ENCODE assay signal across 8 mouse cellular contexts in the genomic region with DNA sequence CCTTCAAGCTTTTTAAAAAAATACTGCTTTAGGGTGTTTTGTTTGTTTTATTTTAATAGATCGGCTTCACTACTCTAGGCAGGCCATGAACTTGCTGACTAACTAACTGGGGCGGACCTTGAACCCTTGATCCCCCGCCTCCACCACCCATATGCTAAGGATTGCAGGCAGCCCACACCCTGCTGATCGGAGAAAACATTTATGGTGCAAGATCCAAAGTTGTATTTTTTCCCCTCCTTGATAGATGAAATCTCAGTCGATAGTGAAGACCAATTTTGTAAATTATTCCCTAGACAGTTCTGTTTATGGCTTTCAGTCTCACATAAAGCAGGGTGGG. TPM values are rescaled to one million over a fixed set of nuclear protein-coding genes. Genes with fewer than 3 reads are reported as not detected.
DNase-seq lines count a peak whose midpoint lies in the region; ATAC-seq and TF ChIP-seq lines count a peak whose summit lies in the region.

No protein-coding gene starts in this region.

- WGBS in heart, embryonic 11.5 days (ENCODE audit: insufficient replicate concordance), result 2% methylated on average over 5 of the region's 5 CpGs
- WGBS in forebrain, embryonic 11.5 days, result 4% methylated on average over 5 of the region's 5 CpGs
- 2% methylated on average over 5 of the region's 5 CpGs for WGBS in midbrain, embryonic 11.5 days

- H3K36me3 ChIP-seq in heart, embryonic 11.5 days (ENCODE audit: control insufficient read depth, insufficient read depth, low read length), result peaks cover 13% of the 10 kb centered on the region
- H3K36me3 ChIP-seq in ES-E14 (ENCODE audit: control insufficient read depth, insufficient read depth, low read length, poor library complexity, severe bottlenecking), result peaks cover 19% of the 10 kb centered on the region
- peaks cover 12% of the 10 kb centered on the region for H3K36me3 ChIP-seq in forebrain, embryonic 11.5 days (ENCODE audit: control insufficient read depth, insufficient read depth, low read length)
- peaks cover 7% of the 10 kb centered on the region for H3K36me3 ChIP-seq in midbrain, embryonic 11.5 days (ENCODE audit: control insufficient read depth, insufficient read depth, low read length)

- H3K4me3 ChIP-seq in heart, embryonic 11.5 days (ENCODE audit: low read depth, low read length), result peak overlapping the region; percentile 88
- peak overlapping the region; percentile 86 to 88 for H3K4me3 ChIP-seq in ES-E14 (ENCODE audit: insufficient read depth in 1 of 2, low read depth in 1 of 2, low read length in 2 of 2, poor library complexity in 1 of 2, severe bottlenecking in 1 of 2)
- H3K4me3 ChIP-seq in forebrain, embryonic 11.5 days (ENCODE audit: low read depth, low read length), result peak overlapping the region; percentile 95
- peak overlapping the region; percentile 96 for H3K4me3 ChIP-seq in midbrain, embryonic 11.5 days (ENCODE audit: low read depth, low read length)

- H3K9me3 ChIP-seq in heart, embryonic 11.5 days (replicated peaks; ENCODE audit: control insufficient read depth, low read length), result no peaks in the 10 kb centered on the region
- no peaks in the 10 kb centered on the region for H3K9me3 ChIP-seq in ES-E14 (ENCODE audit: control insufficient read depth, insufficient read depth, low read depth, low read length)
- no peaks in the 10 kb centered on the region for H3K9me3 ChIP-seq in forebrain, embryonic 11.5 days (ENCODE audit: control insufficient read depth, low read length)
- H3K9me3 ChIP-seq in midbrain, embryonic 11.5 days (ENCODE audit: control insufficient read depth, low read length), result no peaks in the 10 kb centered on the region

- peak overlapping the region; percentile 98 for H3K9ac ChIP-seq in heart, embryonic 11.5 days (ENCODE audit: low read depth, low read length)
- H3K9ac ChIP-seq in ES-E14 (ENCODE audit: insufficient read depth, low read depth, low read length, poor library complexity, severe bottlenecking), result peak overlapping the region; percentile 98
- H3K9ac ChIP-seq in forebrain, embryonic 11.5 days (ENCODE audit: low read length), result peak overlapping the region; percentile 99
- H3K9ac ChIP-seq in midbrain, embryonic 11.5 days (ENCODE audit: low read length), result peak overlapping the region; percentile 99

- DNase-seq in heart, adult 11 months, result no peak
- no peak for DNase-seq in ES-E14 (ENCODE audit: low read depth, low spot score)
- DNase-seq in forebrain, embryonic 11.5 days (ENCODE audit: low spot score), result peak; percentile 56
- DNase-seq in kidney, postnatal 25 days, result peak; percentile 72 to 83
- peak; percentile 96 for DNase-seq in midbrain, embryonic 11.5 days (ENCODE audit: low spot score, missing footprints)
- DNase-seq in cerebellum, postnatal 14 days, result no peak
- no peak for DNase-seq in cerebellum, postnatal 25 days

- H3K27me3 ChIP-seq in heart, embryonic 11.5 days (ENCODE audit: control insufficient read depth, insufficient read depth, low read length), result no peaks in the 10 kb centered on the region
- H3K27me3 ChIP-seq in forebrain, embryonic 11.5 days (ENCODE audit: control insufficient read depth, insufficient read depth, low read length), result no peaks in the 10 kb centered on the region
- no peaks in the 10 kb centered on the region for H3K27me3 ChIP-seq in midbrain, embryonic 11.5 days (ENCODE audit: control insufficient read depth, insufficient read depth, low read length)

- H3K27ac ChIP-seq in heart, embryonic 11.5 days (ENCODE audit: low read depth, low read length), result peak overlapping the region; percentile 94
- H3K27ac ChIP-seq in ES-E14 (ENCODE audit: insufficient read depth, low read depth, low read length, poor library complexity, severe bottlenecking), result peak overlapping the region; percentile 82; the same call in 1 of the 2 replicates
- H3K27ac ChIP-seq in forebrain, embryonic 11.5 days (ENCODE audit: low read depth, low read length), result peak overlapping the region; percentile 80; the same call in 1 of the 2 replicates
- no peak overlapping the region; the same call in 1 of the 2 replicates for H3K27ac ChIP-seq in midbrain, embryonic 11.5 days (ENCODE audit: low read depth, low read length)

- no peak for ATAC-seq in heart, embryonic 11.5 days (replicated peaks; ENCODE audit: insufficient number of reproducible peaks, low FRiP score, low TSS enrichment)
- 0 out of 2 replicates have a peak, but pooled peaks have one; percentile 2 for ATAC-seq in forebrain, embryonic 11.5 days (replicated peaks; ENCODE audit: low FRiP score)
- ATAC-seq in midbrain, embryonic 11.5 days (ENCODE audit: low FRiP score), result peak; percentile 45

- H3K4me2 ChIP-seq in heart, embryonic 11.5 days, result peak overlapping the region; percentile 64
- peak overlapping the region; percentile 79 for H3K4me2 ChIP-seq in forebrain, embryonic 11.5 days (ENCODE audit: low read depth, low read length, severe bottlenecking)
- peak overlapping the region; percentile 43 for H3K4me2 ChIP-seq in midbrain, embryonic 11.5 days

- peaks cover 11% of the 10 kb centered on the region for H3K4me1 ChIP-seq in heart, embryonic 11.5 days (ENCODE audit: control insufficient read depth, insufficient read depth, low read length)
- peaks cover 0 to 6% of the 10 kb centered on the region in 2 experiments; a peak in 3 of 4 replicates for H3K4me1 ChIP-seq in ES-E14 (ENCODE audit: control insufficient read depth in 2 of 2, insufficient read depth in 2 of 2, low read length in 2 of 2, poor library complexity in 1 of 2)
- H3K4me1 ChIP-seq in forebrain, embryonic 11.5 days (replicated peaks; ENCODE audit: control insufficient read depth, insufficient read depth, low read length), result peaks cover 3% of the 10 kb centered on the region; the same call in 1 of the 2 replicates
- peaks cover 11% of the 10 kb centered on the region; the same call in 1 of the 2 replicates for H3K4me1 ChIP-seq in midbrain, embryonic 11.5 days (ENCODE audit: control insufficient read depth, insufficient read depth, low read length)

- in situ Hi-C loops in ES-E14 (cut with MboI; ENCODE audit: low sequenced_read_pairs in 2 of 2, unreplicated experiment in 2 of 2), result no loop called here

TF ChIP-seq in ES-E14, 5 proteins besides CTCF, POLR2A, EP300 and RAD21:
- TF ChIP-seq ZC3H11A (IDR thresholded peaks at IDR 0.05; ENCODE audit: borderline replicate concordance, low read depth, low read length) (no peak), MAFK (IDR thresholded peaks at IDR 0.05; ENCODE audit: insufficient read depth, low read depth, low read length) (no peak), HCFC1 (IDR thresholded peaks at IDR 0.05; ENCODE audit: borderline replicate concordance, insufficient read depth, low read length) (no peak), ZNF384 (IDR thresholded peaks at IDR 0.05; ENCODE audit: low read depth, low read length) (no peak), CHD2 (IDR thresholded peaks at IDR 0.05; ENCODE audit: low read depth, low read length) (no peak)

RNA-seq across cellular contexts. Expression of gene Hint1, which starts 0.8 kb away (rescaled TPM):
- polyA plus RNA-seq in heart, embryonic 11.5 days (2014; fragmentation: Nextera tagmentation; extraction: Ambion mirVana), result 632 and 639 TPM in 2 replicates
- total RNA-seq in ES-E14 (2012; rRNA removed), result 641 and 707 TPM in 2 replicates
- 633 and 702 TPM in 2 replicates for polyA plus RNA-seq in forebrain, embryonic 11.5 days (2014; fragmentation: Nextera tagmentation; extraction: Ambion mirVana)
- polyA plus RNA-seq in midbrain, embryonic 11.5 days (2014; fragmentation: Nextera tagmentation; extraction: Ambion mirVana), result 694 and 720 TPM in 2 replicates

RNA-seq across cellular contexts. Expression of gene Lyrm7, which starts 6.3 kb away (rescaled TPM):
- 16.5 and 19.1 TPM in 2 replicates for polyA plus RNA-seq in heart, embryonic 11.5 days (2014; fragmentation: Nextera tagmentation; extraction: Ambion mirVana)
- 0.98 and 1.4 TPM in 2 replicates for total RNA-seq in ES-E14 (2012; rRNA removed)
- polyA plus RNA-seq in forebrain, embryonic 11.5 days (2014; fragmentation: Nextera tagmentation; extraction: Ambion mirVana), result 6.4 and 8.6 TPM in 2 replicates
- polyA plus RNA-seq in midbrain, embryonic 11.5 days (2014; fragmentation: Nextera tagmentation; extraction: Ambion mirVana), result 5.2 and 5.8 TPM in 2 replicates

RNA-seq across cellular contexts. Expression of gene Gpx3, which starts 35.2 kb away (rescaled TPM):
- polyA plus RNA-seq in heart, embryonic 11.5 days (2014; fragmentation: Nextera tagmentation; extraction: Ambion mirVana), result 1,579 and 1,713 TPM in 2 replicates
- 11.4 and 13.8 TPM in 2 replicates for total RNA-seq in ES-E14 (2012; rRNA removed)
- 52.8 and 61.6 TPM in 2 replicates for polyA plus RNA-seq in forebrain, embryonic 11.5 days (2014; fragmentation: Nextera tagmentation; extraction: Ambion mirVana)
- 57.2 and 60.5 TPM in 2 replicates for polyA plus RNA-seq in midbrain, embryonic 11.5 days (2014; fragmentation: Nextera tagmentation; extraction: Ambion mirVana)

Comparison
In these comparisons a context has a peak if more than half of its experiments do, and no peak if none do; other contexts are left out.
1. DNase-seq: peak in forebrain, embryonic 11.5 days (single experiment), kidney, postnatal 25 days (2 of 2) and midbrain, embryonic 11.5 days (single experiment); none in heart, adult 11 months (single experiment), ES-E14 (single experiment), cerebellum, postnatal 14 days (0 of 2) and cerebellum, postnatal 25 days (0 of 2).
2. RNA of gene Gpx3, which starts 35.2 kb away (polyA plus RNA-seq): 1,579 to 1,713 TPM in heart, embryonic 11.5 days; 57.2 to 60.5 TPM in midbrain, embryonic 11.5 days and 52.8 to 61.6 TPM in forebrain, embryonic 11.5 days; every median in the first group is over 10 times any median in the second.
3. Peak in every context shown above with its lines, with median percentiles within 50 percentile points of each other: H3K4me2 ChIP-seq, H3K4me3 ChIP-seq and H3K9ac ChIP-seq.